Mouse (Mus musculus): ENCODE measurements around the gene Gm28041.

- TF ChIP-seq CTCF (IDR thresholded peaks at IDR 0.05; ENCODE audit: low read depth), result no peak
- no peak for TF ChIP-seq EP300 (optimal IDR thresholded peaks at IDR 0.05)
These were observed 32.1 kb downstream of the Gm28041 start for GRCm38 (mm10) chr13:67343422-67343821.
